Mouse (Mus musculus): ENCODE results near the gene Tcte1. TPM values are rescaled to one million over a fixed set of nuclear protein-coding genes. Genes with fewer than 3 reads are reported as not detected.

The Tcte1 gene
- polyA plus RNA-seq, 1 experiment from 2014 or later, result 2.9 TPM

DNA sequence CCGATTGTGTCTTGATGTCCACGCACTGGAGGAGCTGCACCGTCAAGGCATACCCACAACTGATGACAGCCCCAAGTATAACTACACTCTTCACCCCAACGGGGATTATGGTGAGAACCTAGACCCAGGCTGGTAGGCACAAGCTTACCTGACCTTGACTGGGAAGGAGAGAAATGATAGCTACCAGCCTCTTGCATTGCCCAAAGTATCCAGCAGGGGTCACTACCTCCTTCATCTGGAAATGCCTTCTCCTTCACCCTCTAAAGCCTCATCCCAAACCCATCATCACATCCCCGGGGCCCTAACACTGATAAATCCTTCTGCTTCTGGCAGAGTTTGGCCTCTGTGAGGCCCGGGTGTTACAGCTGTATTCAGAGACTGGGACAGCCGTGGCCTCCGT is 6.7 kb upstream of the Tcte1 start:
- 52% methylated on average over 8 of the region's 8 CpGs for WGBS
- H3K4me1 ChIP-seq, result peaks cover 3% of the 10 kb centered on the region
- ATAC-seq (ENCODE audit: low FRiP score), result peak; percentile 40
- no peak overlapping the region for H3K9ac ChIP-seq (replicated peaks)
- no peaks in the 10 kb centered on the region for H3K27me3 ChIP-seq (replicated peaks)
- H3K27ac ChIP-seq (replicated peaks), result no peak overlapping the region
- no peak overlapping the region for H3K4me2 ChIP-seq
- H3K9me3 ChIP-seq (replicated peaks), result no peaks in the 10 kb centered on the region
- no peak overlapping the region for H3K4me3 ChIP-seq (replicated peaks)
- peaks cover 23% of the 10 kb centered on the region for H3K36me3 ChIP-seq

DNA sequence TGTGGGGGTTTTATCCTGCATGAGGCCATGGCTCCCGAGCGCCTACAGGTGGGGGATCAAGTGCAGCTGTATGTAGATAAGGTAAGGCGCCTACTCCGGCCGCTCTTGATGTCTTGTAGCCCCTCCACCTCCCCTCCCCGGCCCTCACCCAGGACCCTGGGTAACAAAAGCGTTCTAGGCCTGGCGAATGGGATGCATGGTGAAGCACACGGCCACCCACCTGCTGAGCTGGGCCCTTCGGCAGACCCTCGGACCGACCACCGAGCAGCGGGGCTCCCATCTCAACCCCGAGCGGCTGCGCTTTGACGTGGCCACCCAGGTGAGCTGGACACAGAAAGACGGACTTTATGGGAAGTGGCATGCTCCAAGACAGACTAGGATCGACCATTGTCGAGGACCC is 6.1 kb upstream of the Tcte1 start:
- H3K4me3 ChIP-seq (replicated peaks), result no peak overlapping the region
- WGBS, result 93% methylated on average over 21 of the region's 21 CpGs
- no peak overlapping the region for H3K27ac ChIP-seq (replicated peaks)
- H3K27me3 ChIP-seq (replicated peaks), result no peaks in the 10 kb centered on the region
- peaks cover 3% of the 10 kb centered on the region for H3K4me1 ChIP-seq
- peaks cover 19% of the 10 kb centered on the region for H3K36me3 ChIP-seq
- ATAC-seq (ENCODE audit: low FRiP score), result no peak
- H3K9ac ChIP-seq (replicated peaks), result no peak overlapping the region
- no peak overlapping the region for H3K4me2 ChIP-seq
- no peaks in the 10 kb centered on the region for H3K9me3 ChIP-seq (replicated peaks)

DNA sequence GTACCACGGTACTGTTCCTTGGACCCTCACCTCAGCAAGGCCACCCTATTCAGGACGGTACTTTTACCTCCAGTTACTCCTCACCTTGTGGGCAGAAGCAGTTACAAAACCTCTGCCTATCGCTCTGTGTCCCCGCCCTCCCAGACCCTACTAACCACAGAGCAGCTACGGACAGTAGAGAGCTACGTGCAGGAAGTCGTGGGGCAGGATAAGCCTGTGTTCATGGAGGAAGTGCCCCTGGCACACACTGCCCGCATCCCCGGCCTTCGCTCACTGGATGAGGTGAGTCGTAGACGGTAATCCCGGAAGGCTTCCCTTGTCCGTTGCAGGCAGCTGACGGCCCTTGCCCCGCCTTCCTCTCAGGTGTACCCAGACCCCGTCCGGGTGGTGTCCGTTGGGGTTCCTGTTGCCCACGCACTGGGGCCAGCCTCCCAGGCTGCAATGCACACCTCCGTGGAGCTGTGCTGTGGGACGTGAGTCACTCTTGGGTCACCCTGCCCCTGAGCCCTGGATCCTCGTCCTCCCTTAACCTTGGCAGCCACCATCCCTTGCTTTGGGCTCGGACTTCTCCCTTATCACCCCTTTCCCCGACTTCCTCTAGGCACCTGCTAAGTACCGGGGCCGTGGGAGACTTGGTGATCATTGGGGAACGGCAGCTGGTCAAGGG is 5.6 kb upstream of the Tcte1 start:
- no peak overlapping the region for H3K4me3 ChIP-seq (replicated peaks)
- H3K4me1 ChIP-seq, result peaks cover 7% of the 10 kb centered on the region
- no peak overlapping the region for H3K4me2 ChIP-seq
- 92% methylated on average over 28 of the region's 28 CpGs for WGBS
- no peak overlapping the region for H3K27ac ChIP-seq (replicated peaks)
- H3K9ac ChIP-seq (replicated peaks), result no peak overlapping the region
- ATAC-seq (ENCODE audit: low FRiP score), result no peak
- H3K27me3 ChIP-seq (replicated peaks), result no peaks in the 10 kb centered on the region
- H3K36me3 ChIP-seq, result peaks cover 19% of the 10 kb centered on the region
- H3K9me3 ChIP-seq (replicated peaks), result no peaks in the 10 kb centered on the region

DNA sequence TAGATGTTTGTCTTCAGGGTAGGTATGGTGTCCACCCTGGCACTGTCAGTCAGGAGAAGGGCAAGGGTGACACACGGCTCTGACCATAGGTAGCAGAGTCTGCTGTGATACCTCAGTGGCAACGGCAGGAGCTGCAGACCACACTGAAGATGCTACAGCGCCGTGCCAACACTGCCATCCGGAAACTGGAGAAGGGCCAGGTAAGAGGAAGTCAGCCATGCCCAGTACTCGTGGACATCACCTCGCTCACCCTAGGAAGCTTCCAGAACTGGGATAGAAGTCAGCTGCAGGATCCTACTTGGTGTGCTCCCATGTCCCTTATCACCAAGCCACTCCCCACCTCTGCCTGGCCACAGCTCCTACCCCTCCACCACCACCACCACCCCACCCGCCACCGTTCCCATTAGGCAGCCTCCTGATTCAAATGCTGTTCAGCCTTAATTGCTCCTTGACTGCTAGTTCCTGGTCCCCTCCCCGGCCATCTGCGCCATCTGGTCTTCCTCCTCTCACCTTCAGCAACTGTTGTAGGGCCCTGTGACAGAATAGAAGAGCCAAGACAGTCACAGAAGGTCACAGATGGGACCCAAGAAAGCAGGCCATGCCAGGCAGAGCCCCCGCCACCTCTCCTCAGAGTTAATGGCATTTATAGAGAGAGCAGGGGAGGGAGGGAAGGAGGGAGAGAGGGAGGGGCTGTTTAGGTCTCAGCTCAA is 4.3 kb upstream of the Tcte1 start:
- Histone ChIP-seq H3K27me3 (replicated peaks) (no peaks in the 10 kb centered on the region), H3K4me3 (replicated peaks) (no peak overlapping the region), H3K9me3 (replicated peaks) (no peaks in the 10 kb centered on the region), H3K27ac (replicated peaks) (no peak overlapping the region), H3K36me3 (peaks cover 19% of the 10 kb centered on the region), H3K9ac (replicated peaks) (no peak overlapping the region), H3K4me1 (peaks cover 18% of the 10 kb centered on the region), H3K4me2 (no peak overlapping the region)
- ATAC-seq (ENCODE audit: low FRiP score), result no peak
- WGBS, result 78% methylated on average over 12 of the region's 12 CpGs

DNA sequence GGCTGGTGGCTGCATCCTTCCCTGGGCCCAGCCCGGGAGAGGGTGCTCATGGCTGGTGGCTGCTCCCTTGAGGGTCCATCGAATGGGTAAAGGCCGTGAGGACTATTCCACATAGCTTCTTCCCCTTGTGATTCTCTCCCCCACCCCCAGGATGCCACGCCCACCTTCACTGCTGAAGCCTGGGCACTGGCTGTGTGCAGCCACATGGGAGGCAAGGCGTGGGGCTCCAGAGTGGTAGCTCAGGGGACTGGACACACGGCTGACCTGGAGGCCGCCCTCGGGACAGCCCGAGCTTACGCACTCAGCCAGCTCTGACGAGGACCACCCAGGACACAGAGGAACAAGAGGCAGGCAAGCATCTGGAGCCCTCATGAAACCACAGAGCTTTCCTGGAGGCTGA is 3.1 kb upstream of the Tcte1 start:
- Histone ChIP-seq H3K4me1 (peaks cover 18% of the 10 kb centered on the region), H3K27ac (replicated peaks) (no peak overlapping the region), H3K4me2 (no peak overlapping the region), H3K36me3 (peaks cover 19% of the 10 kb centered on the region), H3K9me3 (replicated peaks) (no peaks in the 10 kb centered on the region), H3K9ac (replicated peaks) (no peak overlapping the region), H3K4me3 (replicated peaks) (no peak overlapping the region), H3K27me3 (replicated peaks) (peaks cover 3% of the 10 kb centered on the region; the same call in 1 of the 2 replicates)
- no peak for ATAC-seq (ENCODE audit: low FRiP score)
- WGBS, result 82% methylated on average over 11 of the region's 11 CpGs

DNA sequence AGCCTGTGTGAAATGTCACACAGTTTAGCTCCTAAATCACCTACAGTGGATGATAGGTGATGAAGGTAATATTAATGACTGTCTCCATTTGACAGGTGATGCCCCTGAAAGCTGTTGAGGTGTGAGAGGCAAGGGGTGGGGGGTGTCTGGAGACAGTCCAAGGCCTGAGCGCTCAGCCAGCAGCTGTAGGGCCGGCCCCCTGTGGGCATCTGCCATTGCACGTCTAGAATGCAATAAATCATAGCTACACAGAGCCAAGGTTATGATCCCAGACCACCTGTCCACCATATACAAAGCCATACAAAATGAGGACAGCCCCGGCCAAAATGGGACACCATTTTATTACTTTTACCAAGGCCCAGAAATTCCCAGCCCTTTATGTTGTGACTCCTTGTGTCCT is 1.7 kb downstream of the Tcte1 start:
- Histone ChIP-seq H3K36me3 (peaks cover 8% of the 10 kb centered on the region), H3K4me2 (no peak overlapping the region), H3K27ac (replicated peaks) (no peak overlapping the region), H3K9ac (replicated peaks) (no peak overlapping the region), H3K9me3 (replicated peaks) (no peaks in the 10 kb centered on the region), H3K4me1 (peaks cover 15% of the 10 kb centered on the region), H3K27me3 (replicated peaks) (peaks cover 21% of the 10 kb centered on the region), H3K4me3 (replicated peaks) (no peak overlapping the region)
- no peak for ATAC-seq (ENCODE audit: low FRiP score)
- 39% methylated on average over 4 of the region's 4 CpGs for WGBS

DNA sequence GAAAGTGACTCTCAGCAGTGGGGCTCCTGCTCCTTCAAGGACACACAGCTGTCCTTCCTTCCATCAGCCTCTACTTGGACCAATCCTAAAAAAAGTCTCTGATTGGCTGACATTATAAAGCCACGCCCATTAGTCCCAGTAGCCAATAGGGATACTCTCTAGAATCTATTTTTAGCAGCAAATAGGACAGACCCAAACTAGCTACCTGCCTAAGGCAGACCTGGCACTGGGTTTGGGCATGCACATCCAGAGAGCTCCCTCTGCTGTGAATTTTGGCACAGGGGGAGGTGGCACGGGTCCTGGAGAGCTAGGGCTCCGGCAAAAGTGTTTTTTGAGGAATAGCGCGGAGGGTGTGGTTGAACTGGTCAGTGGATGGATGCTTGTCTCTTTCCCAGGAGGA is 3.3 kb downstream of the Tcte1 start:
- H3K9ac ChIP-seq (replicated peaks), result no peak overlapping the region
- peaks cover 28% of the 10 kb centered on the region for H3K27me3 ChIP-seq (replicated peaks)
- H3K27ac ChIP-seq (replicated peaks), result no peak overlapping the region
- no peak for ATAC-seq (ENCODE audit: low FRiP score)
- H3K9me3 ChIP-seq (replicated peaks), result no peaks in the 10 kb centered on the region
- H3K4me3 ChIP-seq (replicated peaks), result no peak overlapping the region
- H3K4me1 ChIP-seq, result peaks cover 15% of the 10 kb centered on the region
- H3K4me2 ChIP-seq, result no peak overlapping the region
- H3K36me3 ChIP-seq, result no peaks in the 10 kb centered on the region
- WGBS, result 23% methylated on average over 5 of the region's 5 CpGs

DNA sequence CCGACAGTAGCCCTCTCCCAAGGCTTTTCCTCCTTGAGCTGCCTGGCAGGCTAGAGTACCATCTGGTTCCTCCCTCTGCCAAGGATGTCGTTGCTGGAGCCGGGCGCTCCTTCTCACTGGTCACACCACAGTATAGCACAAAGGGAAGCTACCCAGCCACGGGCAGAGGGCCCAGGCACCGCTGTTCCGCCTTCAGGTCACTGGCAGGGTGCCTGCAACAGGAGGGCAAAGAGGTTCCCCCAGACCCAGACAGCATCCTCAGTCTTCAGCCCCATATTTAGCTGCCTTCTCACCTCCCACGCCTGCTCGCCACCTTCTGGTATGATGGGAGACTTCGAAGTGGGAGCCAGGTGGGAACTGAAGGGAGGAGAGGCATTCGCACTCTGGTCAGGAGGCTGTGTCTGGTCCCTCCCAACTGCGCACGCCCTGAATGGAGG is 7.1 kb downstream of the Tcte1 start:
- WGBS, result 40% methylated on average over 13 of the region's 13 CpGs
- Histone ChIP-seq H3K9ac (replicated peaks) (no peak overlapping the region), H3K4me3 (replicated peaks) (no peak overlapping the region), H3K36me3 (no peaks in the 10 kb centered on the region), H3K9me3 (replicated peaks) (no peaks in the 10 kb centered on the region), H3K27ac (replicated peaks) (no peak overlapping the region), H3K27me3 (replicated peaks) (peaks cover 51% of the 10 kb centered on the region), H3K4me2 (no peak overlapping the region), H3K4me1 (no peaks in the 10 kb centered on the region)
- ATAC-seq (ENCODE audit: low FRiP score), result no peak

DNA sequence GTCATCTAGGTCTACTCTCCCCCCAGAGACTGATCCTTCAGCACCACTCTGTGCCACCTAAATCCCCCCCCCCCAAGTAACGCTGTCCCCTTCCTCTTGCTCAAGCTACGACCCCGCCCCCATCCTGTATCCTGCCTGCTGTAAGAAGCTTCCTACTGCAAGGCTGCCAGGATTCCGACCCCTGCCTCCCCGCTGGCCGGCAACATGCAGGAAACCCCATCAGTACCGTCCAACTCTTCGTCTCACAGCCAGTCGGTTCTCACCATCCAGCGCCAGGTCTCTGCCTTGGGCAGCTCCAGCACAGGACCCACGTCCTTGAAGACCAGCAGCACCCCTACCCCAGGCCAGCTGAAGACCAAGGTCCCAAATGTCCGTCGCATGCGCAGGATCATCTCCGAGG is 9.7 kb downstream of the Tcte1 start:
- 58% methylated on average over 15 of the region's 15 CpGs for WGBS
- peaks cover 62% of the 10 kb centered on the region for H3K27me3 ChIP-seq (replicated peaks)

DNA sequence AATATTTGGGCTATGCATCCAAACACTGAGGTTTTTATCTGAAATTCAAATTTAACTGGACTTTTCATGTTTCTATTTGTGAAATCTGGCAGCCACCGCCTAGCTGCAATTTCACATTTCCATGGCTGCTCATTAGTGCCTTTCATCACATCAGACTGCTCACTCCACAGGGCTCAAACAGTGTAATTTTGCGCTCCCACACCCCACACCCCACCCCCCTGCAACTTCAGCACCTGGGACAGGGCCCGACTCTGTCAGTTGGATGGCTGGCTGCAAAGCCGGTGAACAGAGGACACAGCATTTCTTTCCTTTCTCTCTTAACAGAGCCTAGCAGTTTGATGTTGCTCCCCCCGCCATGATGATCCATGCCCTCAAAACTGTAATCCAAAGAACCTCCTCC is 13.0 kb downstream of the Tcte1 start:
- no peaks in the 10 kb centered on the region for H3K4me1 ChIP-seq
- no peaks in the 10 kb centered on the region for H3K9me3 ChIP-seq (replicated peaks)
- no peak overlapping the region for H3K4me2 ChIP-seq
- no peak overlapping the region for H3K27ac ChIP-seq (replicated peaks)
- H3K36me3 ChIP-seq, result no peaks in the 10 kb centered on the region
- no peak overlapping the region for H3K9ac ChIP-seq (replicated peaks)
- 18% methylated on average over 5 of the region's 5 CpGs for WGBS
- ATAC-seq (ENCODE audit: low FRiP score), result no peak
- peaks cover 56% of the 10 kb centered on the region for H3K27me3 ChIP-seq (replicated peaks)
- no peak overlapping the region for H3K4me3 ChIP-seq (replicated peaks)

More for the DNA sequence above, 9.7 kb downstream of the Tcte1 start:
- no peak for ATAC-seq (ENCODE audit: low FRiP score)
- H3K4me2 ChIP-seq, result no peak overlapping the region
- no peaks in the 10 kb centered on the region for H3K9me3 ChIP-seq (replicated peaks)
- no peak overlapping the region for H3K4me3 ChIP-seq (replicated peaks)
- H3K4me1 ChIP-seq, result no peaks in the 10 kb centered on the region
- no peaks in the 10 kb centered on the region for H3K36me3 ChIP-seq
- no peak overlapping the region for H3K27ac ChIP-seq (replicated peaks)
- no peak overlapping the region for H3K9ac ChIP-seq (replicated peaks)

DNA sequence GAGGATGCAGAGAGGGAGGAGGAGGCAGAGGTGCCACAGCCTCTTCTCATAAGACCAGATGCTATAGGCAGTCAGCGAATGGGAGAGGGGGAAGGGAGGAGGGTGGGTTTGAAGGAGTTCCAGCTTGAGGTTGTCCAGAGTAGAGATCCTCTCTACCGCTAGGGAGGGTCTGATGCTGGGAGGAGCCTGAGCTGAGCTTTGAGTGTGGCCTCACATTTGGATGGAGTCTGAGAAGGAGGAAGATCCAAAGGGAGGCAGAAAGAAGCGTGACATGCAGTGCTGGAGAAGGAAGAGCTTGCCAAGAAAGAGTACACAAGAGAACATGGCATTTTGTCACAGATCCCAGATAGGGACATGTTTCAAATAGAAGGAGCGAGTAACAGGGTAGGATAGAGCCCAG is 15.2 kb downstream of the Tcte1 start:
- Histone ChIP-seq H3K27me3 (replicated peaks) (peaks cover 45% of the 10 kb centered on the region), H3K4me2 (no peak overlapping the region)
- ATAC-seq (ENCODE audit: low FRiP score), result no peak

DNA sequence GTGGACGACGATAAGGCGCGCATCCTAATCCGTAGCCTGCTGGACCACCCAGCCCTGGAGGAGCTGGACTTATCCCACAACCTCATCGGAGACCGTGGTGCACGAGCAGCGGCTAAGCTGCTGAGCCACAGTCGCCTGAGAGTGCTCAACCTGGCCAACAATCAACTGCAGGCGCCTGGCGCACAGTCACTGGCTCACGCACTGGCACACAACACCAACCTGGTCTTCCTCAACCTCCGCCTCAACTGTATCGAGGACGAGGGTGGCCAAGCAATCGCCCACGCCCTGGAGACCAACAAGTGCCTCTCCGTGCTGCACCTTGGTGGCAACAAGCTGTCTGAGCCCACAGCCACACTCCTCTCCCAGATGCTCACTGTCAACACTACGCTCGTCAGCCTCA is 16.4 kb downstream of the Tcte1 start:
- 80% methylated on average over 21 of the region's 21 CpGs for WGBS
- Histone ChIP-seq H3K4me3 (replicated peaks) (no peak overlapping the region), H3K27ac (replicated peaks) (no peak overlapping the region), H3K9me3 (replicated peaks) (no peaks in the 10 kb centered on the region), H3K4me2 (no peak overlapping the region), H3K27me3 (replicated peaks) (peaks cover 45% of the 10 kb centered on the region), H3K4me1 (peaks cover 10% of the 10 kb centered on the region), H3K9ac (replicated peaks) (no peak overlapping the region), H3K36me3 (peaks cover 8% of the 10 kb centered on the region)
- no peak for ATAC-seq (ENCODE audit: low FRiP score)

More for the DNA sequence above, 15.2 kb downstream of the Tcte1 start:
- Histone ChIP-seq H3K9ac (replicated peaks) (no peak overlapping the region), H3K4me3 (replicated peaks) (no peak overlapping the region), H3K4me1 (no peaks in the 10 kb centered on the region), H3K36me3 (no peaks in the 10 kb centered on the region), H3K9me3 (replicated peaks) (no peaks in the 10 kb centered on the region), H3K27ac (replicated peaks) (no peak overlapping the region)
- 67% methylated on average over 4 of the region's 4 CpGs for WGBS

Data from neural tube, embryonic 15.5 days (tissue).